In genomic region chr13:111808637-111809465, GRCm38 (mm10) we compare ENCODE assay signal across 8 mouse cellular contexts. TPM values are rescaled to one million over a fixed set of nuclear protein-coding genes. Genes with fewer than 3 reads are reported as not detected.
DNase-seq lines count a peak whose midpoint lies in the region; ATAC-seq lines count a peak whose summit lies in the region.

Gene Map3k1, minus strand, starts transcription at chr13:111808993.

- H3K4me1 ChIP-seq in hindbrain, embryonic 11.5 days (replicated peaks; ENCODE audit: control insufficient read depth, insufficient read depth, low read length) = no peaks in the 10 kb centered on the region; the same call in 1 of the 2 replicates

- H3K36me3 ChIP-seq in hindbrain, embryonic 11.5 days (ENCODE audit: control insufficient read depth, insufficient read depth, low read length) = no peaks in the 10 kb centered on the region

- DNase-seq in Muller cell, postnatal 12 days (ENCODE audit: inconsistent ontology term) = peak; percentile 75
- peak; percentile 70 for DNase-seq in cerebellum, adult 9-10 months
- peak; percentile 37 to 70 for DNase-seq in frontal cortex, postnatal 10 days (ENCODE audit: low spot score in 2 of 2)
- peak; percentile 79 for DNase-seq in hindbrain, embryonic 11.5 days (ENCODE audit: low spot score)
- peak; percentile 51 to 70 for DNase-seq in layer of hippocampus, postnatal 25 days (ENCODE audit: extremely low spot score in 1 of 2, low spot score in 1 of 2)
- peak; percentile 60 for DNase-seq in lung, postnatal 36 days
- DNase-seq in right cerebral cortex, adult 2 months (ENCODE audit: low spot score in 2 of 2) = peak; percentile 56 to 74
- peak; percentile 59 to 71 for DNase-seq in urinary bladder, postnatal 36 days (ENCODE audit: low spot score in 2 of 2)

- no peaks in the 10 kb centered on the region for H3K9me3 ChIP-seq in hindbrain, embryonic 11.5 days (ENCODE audit: control insufficient read depth, low read length)

- H3K4me2 ChIP-seq in hindbrain, embryonic 11.5 days (replicated peaks; ENCODE audit: low read depth, low read length) = peak within 1 kb of the TSS; percentile 96

- H3K27me3 ChIP-seq in hindbrain, embryonic 11.5 days (ENCODE audit: control insufficient read depth, insufficient read depth, low read length) = no peaks in the 10 kb centered on the region

- ATAC-seq in hindbrain, embryonic 11.5 days (ENCODE audit: low FRiP score) = peak; percentile 80

- H3K27ac ChIP-seq in hindbrain, embryonic 11.5 days (ENCODE audit: low read depth, low read length) = peak within 1 kb of the TSS; percentile 97

- peak within 1 kb of the TSS; percentile 89 for H3K9ac ChIP-seq in hindbrain, embryonic 11.5 days (ENCODE audit: low read depth, low read length)

- peak within 1 kb of the TSS; percentile 91 for H3K4me3 ChIP-seq in hindbrain, embryonic 11.5 days (ENCODE audit: low read depth, low read length)

- under 1% methylated on average over 49 of the region's 136 CpGs for WGBS in hindbrain, embryonic 11.5 days

RNA-seq across cellular contexts. Expression of gene Map3k1, which starts in this region (rescaled TPM):
- 13.0 and 16.0 TPM in 2 replicates for polyA plus RNA-seq in hindbrain, embryonic 11.5 days (2014; fragmentation: Nextera tagmentation; extraction: Ambion mirVana)
- 10 to 100 TPM; 10.1 to 12.0 TPM for total RNA-seq in layer of hippocampus, postnatal 25 days (2021)

Comparison
In these comparisons a context has a peak if more than half of its experiments do, and no peak if none do; other contexts are left out.
1. Peak in every context shown above with its lines: DNase-seq, ATAC-seq, H3K4me3 ChIP-seq and H3K27ac ChIP-seq.